Mouse (Mus musculus) brain, embryonic 14.5 days (tissue): Measurements from ENCODE around the gene Cenpv.

Source experiments
- CTCF ChIP-seq: fragments of 200-500 bp; IDR thresholded peaks from 2 replicates; pipeline ENCODE4 v1.5.1; 2012; ENCODE audit warnings: inconsistent platforms, mild to moderate bottlenecking, moderate library complexity, borderline replicate concordance; ENCODE audit not compliant: insufficient read depth, insufficient read length; ENCODE audit errors: extremely low read depth
- POLR2A ChIP-seq: fragments of 200-500 bp; IDR thresholded peaks from 2 replicates; pipeline ENCODE4 v1.6.1; 2012; ENCODE audit warnings: mild to moderate bottlenecking, inconsistent platforms, borderline replicate concordance; ENCODE audit not compliant: poor library complexity, insufficient read depth, insufficient read length, severe bottlenecking; ENCODE audit errors: extremely low read depth

DNA sequence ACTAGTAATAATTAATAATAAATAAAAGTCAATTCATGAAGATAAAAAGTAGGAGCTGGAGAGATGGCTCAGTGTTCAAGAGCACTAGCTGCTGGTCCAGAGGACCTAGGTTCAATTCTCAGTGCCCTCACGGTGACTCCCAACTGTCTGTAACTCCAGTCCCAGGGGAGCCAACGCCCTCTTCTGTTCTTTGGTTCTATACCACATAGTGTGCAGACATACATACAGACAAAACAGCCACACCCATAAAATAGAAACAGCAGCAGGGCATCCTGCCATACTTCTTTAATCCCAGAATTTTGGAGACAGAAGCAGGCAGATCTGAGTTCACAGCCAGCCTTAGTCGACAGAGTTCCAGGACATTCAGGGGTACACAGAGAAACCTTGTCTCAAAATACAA lies 4.9 kb upstream of the Cenpv start:
- TF ChIP-seq POLR2A (no peak), CTCF (no peak)
